Mouse (Mus musculus) heart, embryonic 14.5 days (tissue): ENCODE measurements around the gene Usp7. TPM values are rescaled to one million over a fixed set of nuclear protein-coding genes. Genes with fewer than 3 reads are reported as not detected.

Experiments
- ATAC-seq: fragments of 200-750 bp; cut with Nextera tagmentation; 2 replicates; pipeline ENCODE4 v1.8.0; 2017; ENCODE audit warnings: low read depth, moderate TSS enrichment; ENCODE audit not compliant: insufficient number of reproducible peaks, insufficient read depth, low FRiP score
- H3K27ac ChIP-seq, 2 experiments: fragments of 200-500 bp in 1 of 2; fragments of 300-500 bp in 1 of 2; sonication (generic) in 1 of 2; replicated peaks in 1 of 2; 2 replicates each; pipeline ENCODE4 v1.5.1; 2012 to 2014; ENCODE audit warnings: low read depth in 2 of 2, low read length in 2 of 2, control low read depth in 1 of 2, mild to moderate bottlenecking in 1 of 2, mixed read lengths in 1 of 2; ENCODE audit not compliant: control insufficient read depth in 1 of 2, insufficient read depth in 1 of 2
- H3K27me3 ChIP-seq: fragments of 300-500 bp; sonication (generic); 2 replicates; pipeline ENCODE4 v1.6.1; 2014; ENCODE audit warnings: mild to moderate bottlenecking, low read length, control low read depth; ENCODE audit not compliant: control insufficient read depth, insufficient read depth
- H3K36me3 ChIP-seq: fragments of 300-500 bp; sonication (generic); 2 replicates; pipeline ENCODE4 v1.6.1; 2014; ENCODE audit warnings: mild to moderate bottlenecking, control low read depth, low read length, mixed read lengths; ENCODE audit not compliant: control insufficient read depth, insufficient read depth
- H3K4me1 ChIP-seq, 2 experiments: fragments of 200-500 bp in 1 of 2; fragments of 300-500 bp in 1 of 2; sonication (generic) in 1 of 2; 2 replicates each; pipeline ENCODE4 v1.6.1; 2012 to 2014; ENCODE audit warnings: low read length in 2 of 2, control low read depth in 1 of 2, mixed read lengths in 1 of 2; ENCODE audit not compliant: control insufficient read depth in 2 of 2, insufficient read depth in 2 of 2
- H3K4me2 ChIP-seq: fragments of 300-500 bp; sonication (generic); 2 replicates; pipeline ENCODE4 v1.6.1; 2014; ENCODE audit warnings: mild to moderate bottlenecking, low read length
- H3K4me3 ChIP-seq, 2 experiments: fragments of 200-500 bp in 1 of 2; fragments of 300-500 bp in 1 of 2; sonication (generic) in 1 of 2; 2 replicates each; pipeline ENCODE4 v1.5.1; 2012 to 2014; ENCODE audit warnings: low read length in 2 of 2, mild to moderate bottlenecking in 2 of 2, control low read depth in 1 of 2, low read depth in 1 of 2, moderate library complexity in 1 of 2; ENCODE audit not compliant: control insufficient read depth in 1 of 2, insufficient read depth in 1 of 2
- H3K9ac ChIP-seq: fragments of 300-500 bp; sonication (generic); 2 replicates; pipeline ENCODE4 v1.6.1; 2014; ENCODE audit warnings: mild to moderate bottlenecking, low read length
- H3K9me3 ChIP-seq: fragments of 300-500 bp; sonication (generic); 2 replicates; pipeline ENCODE4 v1.6.1; 2016; ENCODE audit warnings: low read length, control low read depth; ENCODE audit not compliant: control insufficient read depth
- whole genome bisulfite sequencing: fragments of 180-500 bp; shearing (Covaris S2); extraction: QIAGEN DNeasy Blood & Tissue Kit; methylation state at CpG from one replicate; pipeline ENCODE4 v1.1.7; 2014; 5-methylcytosine and 5-hydroxymethylcytosine counted together
- polyA plus RNA-seq: library from polyadenylated mRNA; unstranded; fragments of >200 nt; fragmentation: Nextera tagmentation; extraction: Ambion mirVana; gene quantifications from 2 replicates; pipeline ENCODE4 v1.2.1, GENCODE M21; 2014

Usp7 gene
- polyA plus RNA-seq, 1 experiment from 2014 or later: 28.3 TPM

DNA sequence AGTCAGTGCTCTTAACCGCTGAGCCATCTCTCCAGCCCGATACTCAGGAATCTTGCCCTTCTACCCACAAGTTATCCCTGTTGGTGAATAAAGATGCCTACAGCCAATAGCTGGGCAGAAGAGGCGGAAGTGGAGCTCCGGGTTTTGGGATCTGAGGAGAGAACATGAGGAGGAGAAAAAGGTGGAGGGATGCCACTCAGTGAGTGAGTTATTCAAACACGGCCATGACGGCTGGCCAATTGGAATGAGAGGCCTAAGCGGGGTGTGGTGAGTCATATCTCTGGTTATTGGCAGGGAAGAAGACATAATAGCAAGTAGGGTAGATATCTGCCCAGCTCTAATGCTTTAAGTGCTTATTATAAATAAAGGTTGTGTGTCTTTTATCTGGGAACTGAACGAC, 43.2 kb downstream of the Usp7 start:
- H3K27me3 ChIP-seq: no peaks in the 10 kb centered on the region
- H3K9me3 ChIP-seq: no peaks in the 10 kb centered on the region
- no peak overlapping the region for H3K9ac ChIP-seq
- no peak for ATAC-seq
- H3K4me1 ChIP-seq: no peaks in the 10 kb centered on the region
- no peak overlapping the region for H3K4me2 ChIP-seq
- no peak overlapping the region for H3K27ac ChIP-seq
- no peaks in the 10 kb centered on the region for H3K36me3 ChIP-seq
- WGBS: 90% methylated on average over 8 of the region's 8 CpGs
- no peak overlapping the region for H3K4me3 ChIP-seq

DNA sequence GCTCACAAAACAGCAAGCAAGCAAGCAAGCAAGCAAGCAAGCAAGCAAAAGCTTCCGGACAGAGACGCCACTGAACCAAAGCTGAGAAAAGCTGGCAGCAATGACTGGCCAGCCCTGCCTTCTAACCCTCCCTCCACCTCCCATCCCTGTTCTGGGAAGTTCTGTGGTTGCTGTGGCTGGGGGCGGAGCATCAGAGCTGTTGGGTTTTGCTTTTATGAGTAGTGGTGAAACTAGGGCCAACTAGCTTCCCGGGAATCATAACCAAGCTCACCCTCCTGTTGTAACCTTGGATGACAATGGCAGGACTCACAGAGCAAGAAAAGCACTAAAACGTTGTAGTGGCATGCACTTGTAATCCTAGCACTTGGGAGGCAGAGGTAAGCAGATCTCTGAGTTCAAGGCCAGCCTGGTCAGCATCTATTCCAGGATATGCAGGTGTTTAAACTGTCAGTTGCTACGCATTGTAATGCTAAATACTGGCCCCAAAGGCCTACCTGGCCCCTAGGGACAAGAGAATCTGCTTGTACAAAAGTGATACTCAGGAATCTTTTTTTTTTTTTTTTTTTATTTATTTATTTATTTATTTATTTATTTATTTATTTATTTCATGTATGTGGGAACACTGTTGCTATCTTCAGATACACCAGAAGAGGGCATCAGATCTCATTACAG, 43.8 kb downstream of the Usp7 start:
- ATAC-seq: no peak
- H3K4me1 ChIP-seq: no peaks in the 10 kb centered on the region
- H3K4me3 ChIP-seq: no peak overlapping the region
- H3K9me3 ChIP-seq: no peaks in the 10 kb centered on the region
- H3K4me2 ChIP-seq: no peak overlapping the region
- WGBS: 79% methylated on average over 6 of the region's 6 CpGs
- H3K36me3 ChIP-seq: no peaks in the 10 kb centered on the region
- H3K27ac ChIP-seq: no peak overlapping the region
- H3K9ac ChIP-seq: no peak overlapping the region
- H3K27me3 ChIP-seq: no peaks in the 10 kb centered on the region

DNA sequence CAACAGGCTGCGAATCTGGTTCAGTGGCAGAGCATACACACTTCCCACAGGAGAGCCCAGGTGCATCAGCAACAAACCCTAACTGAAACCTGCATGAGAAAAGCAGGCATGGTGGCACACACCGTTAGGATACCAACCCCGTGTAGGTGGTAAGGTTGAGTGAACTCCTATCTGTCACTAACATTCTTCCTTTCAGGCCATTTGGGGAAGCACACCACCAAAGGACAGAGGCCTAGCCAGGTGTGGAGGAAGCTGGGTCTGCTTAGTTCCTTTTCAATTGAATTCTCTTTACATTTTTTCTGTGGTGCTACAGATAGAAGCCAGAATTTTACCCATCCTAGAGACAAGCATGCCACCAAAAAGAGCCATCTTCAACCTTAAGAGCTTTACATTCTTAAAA, 44.3 kb downstream of the Usp7 start:
- Histone ChIP-seq H3K4me3 (no peak overlapping the region), H3K4me2 (no peak overlapping the region), H3K4me1 (no peaks in the 10 kb centered on the region), H3K27me3 (no peaks in the 10 kb centered on the region), H3K27ac (no peak overlapping the region), H3K9me3 (no peaks in the 10 kb centered on the region), H3K36me3 (no peaks in the 10 kb centered on the region), H3K9ac (no peak overlapping the region)
- 78% methylated on average over 3 of the region's 3 CpGs for WGBS
- ATAC-seq: no peak

DNA sequence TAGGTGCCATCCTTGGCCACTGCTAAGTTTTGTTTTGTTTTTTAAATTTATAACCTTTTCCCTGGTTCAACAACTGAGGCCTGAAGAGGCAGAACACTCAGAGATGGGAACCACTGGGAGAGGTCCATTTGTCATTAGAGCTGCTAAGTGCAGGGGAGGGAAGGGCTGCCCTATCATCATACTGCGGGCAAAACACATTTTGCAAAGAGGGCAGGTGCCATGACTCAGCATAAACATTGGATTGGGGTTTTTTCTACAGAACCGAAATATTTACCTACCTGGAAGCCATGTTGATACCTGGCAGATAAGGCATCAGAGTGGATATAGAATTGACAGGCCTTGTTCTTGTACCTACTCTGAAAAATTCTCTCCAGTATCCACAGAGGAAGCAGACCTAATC, 45.6 kb downstream of the Usp7 start:
- H3K9ac ChIP-seq: no peak overlapping the region
- 73% methylated on average over 2 of the region's 2 CpGs for WGBS
- no peaks in the 10 kb centered on the region for H3K9me3 ChIP-seq
- no peak overlapping the region for H3K4me2 ChIP-seq
- no peak overlapping the region for H3K4me3 ChIP-seq
- no peaks in the 10 kb centered on the region for H3K36me3 ChIP-seq
- H3K4me1 ChIP-seq: no peaks in the 10 kb centered on the region
- H3K27ac ChIP-seq: no peak overlapping the region
- no peaks in the 10 kb centered on the region for H3K27me3 ChIP-seq
- ATAC-seq: no peak

DNA sequence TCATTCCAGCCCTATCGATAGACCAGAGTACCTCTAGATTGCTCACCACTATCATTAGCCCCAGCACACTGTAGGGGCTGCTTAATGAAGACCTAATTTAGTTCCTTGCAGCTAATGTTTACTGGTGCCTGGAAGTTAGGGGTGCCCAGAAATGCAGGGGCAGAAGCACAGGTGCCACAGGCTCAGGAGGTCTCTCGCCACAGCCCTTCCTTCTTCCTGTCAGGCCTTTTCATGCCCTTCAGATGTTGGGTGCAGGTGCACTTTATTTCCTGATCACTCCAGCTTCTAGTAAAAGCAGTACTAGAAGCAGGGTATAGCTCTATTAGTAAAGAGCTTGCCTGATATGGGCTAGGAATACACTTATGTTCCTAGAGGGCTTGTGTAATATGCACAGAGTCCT, 46.4 kb downstream of the Usp7 start:
- no peaks in the 10 kb centered on the region for H3K4me1 ChIP-seq
- H3K27me3 ChIP-seq: no peaks in the 10 kb centered on the region
- 91% methylated on average over 2 of the region's 2 CpGs for WGBS
- no peak overlapping the region for H3K4me2 ChIP-seq
- ATAC-seq: no peak
- H3K9me3 ChIP-seq: no peaks in the 10 kb centered on the region
- H3K36me3 ChIP-seq: no peaks in the 10 kb centered on the region
- H3K4me3 ChIP-seq: no peak overlapping the region
- H3K27ac ChIP-seq: no peak overlapping the region
- no peak overlapping the region for H3K9ac ChIP-seq

DNA sequence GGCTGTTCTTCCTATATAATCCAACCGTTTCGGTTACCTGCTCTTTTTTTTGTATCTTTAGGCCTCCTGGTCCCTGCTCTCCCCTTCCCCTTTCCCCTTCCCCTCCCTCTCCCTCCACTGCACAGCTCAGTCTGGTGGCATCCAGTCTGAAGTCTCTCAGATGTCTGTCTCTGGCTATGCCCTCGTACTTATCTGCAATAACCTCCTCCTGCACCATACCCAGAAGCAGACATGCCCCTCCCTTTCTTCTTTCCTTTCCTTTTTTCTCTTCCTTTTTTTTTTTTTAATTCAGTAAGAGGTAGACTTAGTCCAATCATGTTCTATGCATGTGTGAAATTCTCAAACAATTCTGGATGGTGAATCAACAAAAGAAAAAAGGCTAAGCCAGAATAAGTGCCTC, 48.1 kb downstream of the Usp7 start:
- no peak overlapping the region for H3K9ac ChIP-seq
- H3K9me3 ChIP-seq: no peaks in the 10 kb centered on the region
- H3K4me3 ChIP-seq: no peak overlapping the region
- WGBS: 55% methylated on average over 3 of the region's 3 CpGs
- no peaks in the 10 kb centered on the region for H3K36me3 ChIP-seq
- H3K4me2 ChIP-seq: no peak overlapping the region
- no peak for ATAC-seq
- H3K27me3 ChIP-seq: no peaks in the 10 kb centered on the region
- no peak overlapping the region for H3K27ac ChIP-seq
- no peaks in the 10 kb centered on the region; a peak in 1 of 4 replicates for H3K4me1 ChIP-seq

DNA sequence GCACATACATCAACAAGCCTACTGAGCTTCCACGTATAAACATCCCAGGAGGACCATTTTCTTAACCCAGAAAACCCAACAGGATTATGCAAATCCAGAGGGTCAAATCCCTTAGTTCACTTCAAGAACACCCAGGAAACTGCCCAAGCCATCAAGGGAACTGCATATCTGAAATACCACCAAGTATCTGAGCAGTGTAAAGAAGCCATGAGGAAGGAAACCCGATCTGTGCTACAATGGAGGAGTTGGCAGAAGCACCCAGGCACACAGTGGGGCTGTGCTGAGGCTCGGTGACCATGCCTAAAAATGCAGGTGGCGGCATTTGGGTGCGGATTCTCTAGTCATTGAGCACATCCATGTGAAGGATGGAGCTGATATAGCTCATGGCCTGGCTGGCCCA, 50.4 kb downstream of the Usp7 start:
- Histone ChIP-seq H3K9ac (no peak overlapping the region), H3K27me3 (no peaks in the 10 kb centered on the region), H3K9me3 (no peaks in the 10 kb centered on the region), H3K36me3 (no peaks in the 10 kb centered on the region), H3K4me3 (no peak overlapping the region), H3K27ac (no peak overlapping the region), H3K4me2 (no peak overlapping the region), H3K4me1 (peaks cover 2 to 4% of the 10 kb centered on the region in 2 experiments; a peak in 3 of 4 replicates)
- no peak for ATAC-seq
- 72% methylated on average over 5 of the region's 5 CpGs for WGBS

DNA sequence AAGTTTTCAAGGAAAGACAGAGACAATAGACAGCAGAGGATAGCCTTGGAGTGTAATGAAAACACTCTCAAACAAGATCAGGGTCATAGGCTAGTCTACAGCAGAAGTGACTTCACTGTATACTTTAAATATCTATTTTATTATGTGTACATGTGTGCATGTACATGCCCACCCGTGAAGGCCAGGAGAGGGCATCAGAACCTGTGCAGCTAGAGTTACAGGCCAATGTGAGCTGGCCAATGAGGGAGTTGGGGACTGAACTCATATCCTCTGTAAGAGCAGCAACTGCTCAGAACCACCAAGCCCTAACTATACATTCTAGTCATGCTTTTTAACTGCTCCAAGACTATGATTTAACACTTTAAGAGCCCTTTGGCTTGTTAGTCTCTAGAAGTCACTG, 51.0 kb downstream of the Usp7 start:
- Histone ChIP-seq H3K4me2 (no peak overlapping the region), H3K9me3 (no peaks in the 10 kb centered on the region), H3K4me3 (no peak overlapping the region), H3K36me3 (no peaks in the 10 kb centered on the region), H3K27ac (no peak overlapping the region), H3K4me1 (peaks cover 4 to 10% of the 10 kb centered on the region in 2 experiments), H3K27me3 (no peaks in the 10 kb centered on the region), H3K9ac (no peak overlapping the region)
- ATAC-seq: no peak
- WGBS: 48% methylated on average over 1 of the region's 1 CpGs
